Mouse (Mus musculus) thymus, adult 2 months (tissue): ENCODE data around the gene Pvalb. TPM values are rescaled to one million over a fixed set of nuclear protein-coding genes. Genes with fewer than 3 reads are reported as not detected.

ENCODE experiments used
- DNase-seq: peaks from one replicate; pipeline ENCODE4 v3.0.0; 2021
- H3K27ac ChIP-seq: fragments of 200-500 bp; 2 replicates; pipeline ENCODE4 v1.5.1; 2012; ENCODE audit warnings: low read length, control low read depth; ENCODE audit not compliant: control insufficient read depth, insufficient read depth
- H3K27me3 ChIP-seq: fragments of 200-500 bp; 2 replicates; pipeline ENCODE4 v1.6.1; 2012; ENCODE audit warnings: mild to moderate bottlenecking, low read length, moderate library complexity, mixed read lengths; ENCODE audit not compliant: control insufficient read depth, insufficient read depth
- H3K36me3 ChIP-seq: fragments of 200-500 bp; 2 replicates; pipeline ENCODE4 v1.6.1; 2012; ENCODE audit warnings: mild to moderate bottlenecking, low read length, moderate library complexity; ENCODE audit not compliant: control insufficient read depth, insufficient read depth
- H3K4me1 ChIP-seq: fragments of 200-500 bp; replicated peaks from 2 replicates; pipeline ENCODE4 v1.6.1; 2012; ENCODE audit warnings: low read length; ENCODE audit not compliant: control insufficient read depth, insufficient read depth
- H3K4me3 ChIP-seq: fragments of 200-500 bp; 2 replicates; pipeline ENCODE4 v1.5.1; 2012; ENCODE audit warnings: mild to moderate bottlenecking, low read length, control low read depth, moderate library complexity; ENCODE audit not compliant: control insufficient read depth, insufficient read depth
- CTCF ChIP-seq: fragments of 200-500 bp; IDR thresholded peaks from 2 replicates; pipeline ENCODE4 v1.5.1; 2012; ENCODE audit warnings: mild to moderate bottlenecking, control low read depth, low read length, moderate library complexity, borderline replicate concordance; ENCODE audit not compliant: control insufficient read depth, poor library complexity, insufficient read depth; ENCODE audit errors: extremely low read depth
- POLR2A ChIP-seq: fragments of 200-500 bp; IDR thresholded peaks from 2 replicates; pipeline ENCODE4 v1.6.1; 2012; ENCODE audit warnings: mild to moderate bottlenecking, low read length, control low read depth, moderate library complexity; ENCODE audit not compliant: control insufficient read depth, poor library complexity, insufficient read depth; ENCODE audit errors: extremely low read depth
- WGBS: fragments of 180-500 bp; shearing (Covaris S2); methylation state at CpG from one replicate; pipeline ENCODE4 v1.1.7; 2018; 5-methylcytosine and 5-hydroxymethylcytosine counted together
- polyA plus RNA-seq: library from polyadenylated mRNA; depleted of rRNA; stranded (reverse); fragments of >200 nt; gene quantifications from 2 replicates; pipeline ENCODE4 v1.2.3, GENCODE M21; 2012

The Pvalb gene
- polyA plus RNA-seq, 1 experiment = 0.71 TPM

DNA sequence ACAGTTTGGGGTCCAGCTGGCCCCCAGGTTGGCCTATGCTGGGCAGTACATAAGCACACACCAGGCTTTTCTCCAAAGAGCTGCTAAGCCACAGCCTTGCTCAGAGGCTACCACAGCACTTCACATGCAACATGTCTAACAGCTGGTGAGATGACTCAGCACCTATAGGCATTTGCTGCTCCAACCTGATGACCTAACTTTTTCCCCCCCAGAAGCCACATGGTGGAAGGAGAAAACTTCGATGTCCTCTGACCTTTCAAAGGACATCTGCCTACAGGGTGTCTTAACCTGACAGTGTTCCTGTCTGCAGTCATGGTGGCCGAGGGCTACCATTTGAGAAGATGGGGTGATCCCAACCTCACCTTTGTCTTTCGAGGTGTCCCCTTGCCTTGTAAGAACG, 20.6 kb downstream of the Pvalb start:
- H3K27me3 ChIP-seq = no peaks in the 10 kb centered on the region
- no peak overlapping the region for H3K27ac ChIP-seq
- no peak for TF ChIP-seq POLR2A
- TF ChIP-seq CTCF = no peak
- 82% methylated on average over 4 of the region's 4 CpGs for WGBS
- no peak overlapping the region for H3K4me3 ChIP-seq
- DNase-seq = no peak
- peaks cover 8% of the 10 kb centered on the region for H3K4me1 ChIP-seq
- H3K36me3 ChIP-seq = no peaks in the 10 kb centered on the region

DNA sequence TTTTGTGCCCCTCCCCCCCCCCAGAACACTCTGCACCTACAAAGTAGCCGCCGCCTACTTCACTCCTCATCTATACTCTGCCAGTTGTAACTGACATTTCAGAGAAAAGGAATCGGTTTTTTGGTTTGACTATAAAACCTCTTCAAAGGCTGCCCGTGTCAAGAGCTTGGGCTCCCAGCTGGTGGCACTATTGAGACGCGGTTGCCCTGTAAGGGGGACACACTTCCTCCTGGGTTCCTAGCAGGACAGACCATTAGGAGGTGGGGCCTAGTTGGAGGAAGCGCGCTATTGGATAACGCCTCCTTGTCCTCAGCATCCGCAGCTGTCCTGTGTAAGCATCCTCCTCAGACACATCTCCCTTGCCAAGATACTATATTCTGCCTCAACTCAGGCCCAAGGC, 21.3 kb downstream of the Pvalb start:
- H3K27me3 ChIP-seq = no peaks in the 10 kb centered on the region
- peaks cover 8% of the 10 kb centered on the region for H3K4me1 ChIP-seq
- WGBS = 2% methylated on average over 10 of the region's 10 CpGs
- peak; percentile 61 for DNase-seq
- no peaks in the 10 kb centered on the region for H3K36me3 ChIP-seq
- no peak overlapping the region for H3K27ac ChIP-seq
- no peak for TF ChIP-seq CTCF
- TF ChIP-seq POLR2A = no peak
- H3K4me3 ChIP-seq = no peak overlapping the region

DNA sequence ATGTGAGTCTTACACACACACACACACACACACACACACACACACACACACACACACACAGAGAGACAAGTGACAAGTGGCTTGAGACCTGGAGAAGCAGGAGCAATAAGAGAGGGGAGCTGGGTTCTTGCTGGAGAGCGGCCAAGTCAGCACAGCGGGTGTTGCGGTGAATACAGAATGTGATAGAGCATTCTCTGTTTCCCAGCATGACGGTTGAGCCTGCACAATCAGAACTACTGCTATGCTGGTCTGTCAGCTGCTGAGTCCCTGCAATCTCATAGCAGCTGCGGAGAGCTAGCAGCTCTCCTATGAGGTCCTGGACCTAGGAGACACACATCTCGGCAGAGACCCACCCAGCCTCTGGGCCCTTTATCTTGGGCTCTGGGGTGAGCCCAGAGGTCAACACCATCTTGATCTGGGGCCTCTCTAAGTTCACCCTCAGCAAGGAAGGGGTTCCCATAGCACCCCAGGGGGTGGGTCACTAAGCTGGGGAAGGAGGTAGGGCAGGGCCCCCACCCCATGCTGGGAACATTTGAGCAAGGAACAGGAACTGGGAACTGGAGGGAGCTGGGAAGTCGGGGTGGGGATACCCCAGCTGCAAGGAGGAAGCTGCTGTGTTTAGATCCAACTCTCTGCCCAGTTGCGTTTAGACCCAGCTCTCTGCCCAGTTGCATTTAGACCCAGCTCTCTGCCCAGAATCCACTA, 24.3 kb downstream of the Pvalb start:
- no peak overlapping the region for H3K4me3 ChIP-seq
- no peak for TF ChIP-seq CTCF
- TF ChIP-seq POLR2A = no peak
- no peak overlapping the region for H3K27ac ChIP-seq
- no peaks in the 10 kb centered on the region for H3K36me3 ChIP-seq
- peaks cover 8% of the 10 kb centered on the region for H3K4me1 ChIP-seq
- no peak for DNase-seq
- H3K27me3 ChIP-seq = no peaks in the 10 kb centered on the region
- WGBS = 37% methylated on average over 8 of the region's 8 CpGs

DNA sequence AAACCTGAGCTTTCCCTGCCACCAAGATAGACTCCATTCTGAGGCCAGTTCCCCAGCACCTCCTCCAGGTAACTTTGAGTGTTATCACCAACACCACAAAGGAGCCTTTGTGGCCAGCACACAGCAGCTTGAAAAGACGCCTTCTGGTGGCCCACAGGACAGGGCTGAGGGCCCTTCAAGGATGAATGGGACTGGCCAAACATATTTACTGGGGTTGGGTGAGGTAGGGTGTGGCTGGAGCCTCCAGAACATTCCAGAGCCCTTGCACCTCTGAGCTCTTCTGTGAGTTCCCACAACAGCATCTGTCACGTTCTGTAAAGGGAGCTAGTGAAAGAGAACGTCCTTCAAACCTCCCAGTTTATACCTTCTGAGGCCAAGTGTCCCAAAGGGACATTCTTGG, 26.4 kb downstream of the Pvalb start:
- no peaks in the 10 kb centered on the region for H3K27me3 ChIP-seq
- H3K4me1 ChIP-seq = peaks cover 10% of the 10 kb centered on the region
- H3K36me3 ChIP-seq = no peaks in the 10 kb centered on the region
- H3K27ac ChIP-seq = no peak overlapping the region
- WGBS = 87% methylated on average over 3 of the region's 3 CpGs
- no peak for DNase-seq
- no peak overlapping the region for H3K4me3 ChIP-seq
- TF ChIP-seq POLR2A = no peak
- no peak for TF ChIP-seq CTCF

GRCm38 (mm10) chr15:78178397-78178796, 27.8 kb downstream of the Pvalb start:
- Histone ChIP-seq H3K27ac (no peak overlapping the region), H3K4me1 (peaks cover 8% of the 10 kb centered on the region), H3K4me3 (no peak overlapping the region), H3K27me3 (no peaks in the 10 kb centered on the region), H3K36me3 (no peaks in the 10 kb centered on the region)
- TF ChIP-seq POLR2A (no peak), CTCF (peak; percentile 92)
- 5% methylated on average over 9 of the region's 9 CpGs for WGBS
- peak; percentile 84 for DNase-seq

DNA sequence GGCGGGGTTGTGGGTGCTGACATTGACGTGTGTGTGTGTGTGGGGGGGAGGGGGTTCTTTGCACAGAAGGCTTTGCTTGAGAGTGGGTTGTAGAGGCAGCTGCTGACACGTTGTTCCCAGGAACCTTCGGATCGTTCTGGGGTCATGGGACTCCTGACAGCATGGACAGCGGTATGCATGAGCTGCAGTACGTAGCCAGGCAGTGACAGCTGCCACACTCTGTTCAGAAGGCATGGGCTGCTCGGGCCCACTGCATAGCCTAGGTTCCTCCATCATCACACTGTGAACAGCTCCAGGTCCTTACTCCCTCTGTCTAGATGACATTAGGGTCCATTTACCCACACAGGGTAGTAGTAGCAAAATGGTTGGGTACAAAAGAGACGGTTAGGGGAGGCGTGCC, 28.9 kb downstream of the Pvalb start:
- 79% methylated on average over 10 of the region's 10 CpGs for WGBS
- H3K4me3 ChIP-seq = no peak overlapping the region
- no peak for TF ChIP-seq POLR2A
- TF ChIP-seq CTCF = no peak
- no peaks in the 10 kb centered on the region for H3K36me3 ChIP-seq
- peaks cover 17% of the 10 kb centered on the region for H3K4me1 ChIP-seq
- no peak overlapping the region for H3K27ac ChIP-seq
- no peaks in the 10 kb centered on the region for H3K27me3 ChIP-seq
- no peak for DNase-seq

DNA sequence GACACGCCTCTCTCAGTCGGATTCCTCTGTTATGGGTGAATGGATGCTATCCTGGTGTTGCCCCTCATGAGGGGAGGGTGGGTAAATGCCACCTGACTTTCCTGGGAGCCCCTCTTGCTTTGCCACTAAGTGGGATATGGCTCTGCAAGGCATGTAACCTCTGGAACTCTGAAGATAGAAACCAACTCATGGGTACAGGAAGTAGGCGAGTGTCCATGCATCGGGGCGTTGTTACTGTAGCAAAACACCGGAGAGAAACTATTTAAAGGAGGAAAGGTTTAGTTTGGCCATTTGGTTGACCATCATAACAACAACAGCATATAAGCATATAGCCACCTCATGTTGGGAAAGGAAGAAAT, 31.3 kb downstream of the Pvalb start:
- DNase-seq = no peak
- WGBS = 77% methylated on average over 6 of the region's 6 CpGs
- H3K36me3 ChIP-seq = no peaks in the 10 kb centered on the region
- H3K4me1 ChIP-seq = peaks cover 36% of the 10 kb centered on the region
- no peaks in the 10 kb centered on the region for H3K27me3 ChIP-seq
- H3K4me3 ChIP-seq = peak overlapping the region; percentile 42
- H3K27ac ChIP-seq = peak overlapping the region; percentile 51; the same call in 1 of the 2 replicates
- TF ChIP-seq POLR2A (no peak), CTCF (no peak)
